Mouse (Mus musculus): ENCODE results near the gene Rasgrp2. TPM values are rescaled to one million over a fixed set of nuclear protein-coding genes. Genes with fewer than 3 reads are reported as not detected.

The Rasgrp2 gene
- total and polyA plus RNA-seq, 3 experiments = 176 to 233 TPM; not detected in 1

DNA sequence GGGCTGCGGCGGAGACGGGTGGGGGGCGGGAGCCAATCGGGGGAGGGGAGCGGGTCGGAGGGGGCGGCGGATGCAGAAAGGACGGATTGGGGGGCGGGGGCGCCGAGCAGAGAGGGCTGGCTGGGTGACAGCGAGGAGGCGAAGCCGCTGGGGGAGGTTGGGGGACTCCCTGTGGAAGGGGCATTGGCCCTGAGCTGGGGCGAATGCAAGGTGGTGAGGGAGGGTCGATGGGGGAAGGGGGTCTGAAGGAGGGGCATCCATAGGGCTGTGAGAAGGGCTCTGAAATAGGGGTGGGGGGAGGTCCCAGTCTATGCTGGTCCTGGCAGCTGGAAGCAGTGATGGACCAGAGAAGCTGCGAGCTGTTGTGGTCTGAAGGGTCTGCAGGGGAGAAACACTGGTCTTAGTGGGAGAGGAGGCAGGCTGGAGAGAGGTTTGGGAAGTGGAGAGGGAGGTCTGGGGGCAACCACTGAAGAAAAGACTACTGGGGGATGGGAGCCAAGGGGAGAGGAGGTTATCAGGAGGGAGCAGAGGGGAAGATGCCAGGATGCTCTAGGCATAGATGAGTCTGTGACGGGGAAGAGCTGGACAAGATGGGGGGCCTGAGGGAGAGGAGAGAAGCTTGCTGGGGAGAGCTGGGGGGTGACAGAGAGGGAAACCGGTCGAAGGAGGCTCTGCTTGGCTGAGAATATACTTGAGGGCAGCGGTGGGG is 20.0 kb downstream of the Rasgrp2 start:
- Histone ChIP-seq H3K27me3 (ENCODE audit: control insufficient read depth in 1 of 2, insufficient read depth in 2 of 2, low read length in 2 of 2) (no peaks in the 10 kb centered on the region), H3K4me1 (ENCODE audit: control insufficient read depth in 1 of 2, insufficient read depth in 2 of 2, low read length in 2 of 2) (no peaks in the 10 kb centered on the region), H3K27ac (ENCODE audit: control insufficient read depth, low read depth, low read length) (no peak overlapping the region), H3K36me3 (ENCODE audit: control insufficient read depth in 1 of 2, insufficient read depth in 2 of 2, low read length in 2 of 2) (no peaks in the 10 kb centered on the region), H3K79me2 (ENCODE audit: control insufficient read depth, insufficient read depth, low read length, poor library complexity) (no peaks in the 10 kb centered on the region), H3K4me3 (ENCODE audit: control insufficient read depth in 1 of 2, insufficient read depth in 1 of 2, low read depth in 2 of 2, low read length in 2 of 2) (no peak overlapping the region), H3K9me3 (replicated peaks; ENCODE audit: insufficient read depth, low read length) (no peaks in the 10 kb centered on the region), H3K9ac (ENCODE audit: control insufficient read depth, low read depth, low read length, poor library complexity, severe bottlenecking) (no peak overlapping the region)
- no peak for DNase-seq (ENCODE audit: low read depth, low spot score)
- TF ChIP-seq ZC3H11A (IDR thresholded peaks at IDR 0.05; ENCODE audit: low read depth, low read length) (no peak), E2F4 (IDR thresholded peaks at IDR 0.05; ENCODE audit: borderline replicate concordance, low read depth, low read length) (no peak), TAL1 (IDR thresholded peaks at IDR 0.05; ENCODE audit: low read length) (no peak), SIN3A (IDR thresholded peaks at IDR 0.05; ENCODE audit: low read length) (no peak), RAD21 (IDR thresholded peaks at IDR 0.05; ENCODE audit: low read depth, low read length) (no peak), POLR2AphosphoS5 (IDR thresholded peaks at IDR 0.05; ENCODE audit: borderline replicate concordance, low read depth, low read length) (no peak), POLR2AphosphoS2 (IDR thresholded peaks at IDR 0.05; ENCODE audit: low read length) (no peak), NELFE (IDR thresholded peaks at IDR 0.05; ENCODE audit: low read depth, low read length) (no peak), MAX (IDR thresholded peaks at IDR 0.05; ENCODE audit: low read length) (no peak), USF1 (IDR thresholded peaks at IDR 0.05; ENCODE audit: low read depth, low read length) (no peak), MYC (IDR thresholded peaks at IDR 0.05; ENCODE audit: low read depth, low read length) (no peak), MEF2A (IDR thresholded peaks at IDR 0.05; ENCODE audit: extremely low read depth, insufficient replicate concordance, low read depth, low read length, poor library complexity, severe bottlenecking) (no peak), HCFC1 (IDR thresholded peaks at IDR 0.05; ENCODE audit: low read depth, low read length) (no peak)

DNA sequence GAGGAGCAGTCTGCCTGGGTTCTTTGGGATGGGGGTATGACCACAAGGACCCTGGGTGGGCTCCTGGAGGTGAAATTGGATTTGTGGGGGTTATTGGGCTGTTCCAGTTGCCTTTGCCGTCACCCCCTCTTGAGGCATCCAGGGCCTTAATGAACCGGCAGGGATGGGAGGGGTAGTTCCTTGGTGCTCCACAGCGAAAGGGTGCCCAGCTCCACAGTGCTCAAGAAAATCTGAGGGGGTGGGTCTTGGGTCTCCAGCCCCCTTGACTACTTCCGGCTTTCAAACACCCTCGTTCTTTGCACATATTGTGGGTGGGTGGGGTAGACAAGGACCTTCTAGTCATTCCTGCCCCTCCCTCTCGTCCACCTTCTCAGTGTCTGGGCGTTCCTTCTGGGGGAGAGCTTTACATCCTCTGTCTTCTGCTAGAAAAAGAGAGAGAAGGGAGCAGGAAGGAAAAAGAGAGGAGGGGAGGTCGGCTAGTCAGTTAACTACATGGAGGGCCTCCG is 20.7 kb downstream of the Rasgrp2 start:
- H3K4me3 ChIP-seq (ENCODE audit: control insufficient read depth in 1 of 2, insufficient read depth in 1 of 2, low read depth in 2 of 2, low read length in 2 of 2) = no peak overlapping the region
- no peaks in the 10 kb centered on the region for H3K79me2 ChIP-seq (ENCODE audit: control insufficient read depth, insufficient read depth, low read length, poor library complexity)
- no peaks in the 10 kb centered on the region for H3K27me3 ChIP-seq (ENCODE audit: control insufficient read depth in 1 of 2, insufficient read depth in 2 of 2, low read length in 2 of 2)
- no peaks in the 10 kb centered on the region for H3K4me1 ChIP-seq (ENCODE audit: control insufficient read depth in 1 of 2, insufficient read depth in 2 of 2, low read length in 2 of 2)
- no peaks in the 10 kb centered on the region for H3K36me3 ChIP-seq (ENCODE audit: control insufficient read depth in 1 of 2, insufficient read depth in 2 of 2, low read length in 2 of 2)
- TF ChIP-seq CHD1 (IDR thresholded peaks at IDR 0.05; ENCODE audit: low read depth, low read length) (no peak), ZC3H11A (IDR thresholded peaks at IDR 0.05; ENCODE audit: low read depth, low read length) (no peak), RCOR1 (IDR thresholded peaks at IDR 0.05; ENCODE audit: low read depth, low read length) (no peak), BHLHE40 (IDR thresholded peaks at IDR 0.05; ENCODE audit: borderline replicate concordance, low read depth, low read length) (no peak), HCFC1 (IDR thresholded peaks at IDR 0.05; ENCODE audit: low read depth, low read length) (no peak), JUND (IDR thresholded peaks at IDR 0.05; ENCODE audit: low read depth, low read length) (no peak), ZKSCAN1 (IDR thresholded peaks at IDR 0.05; ENCODE audit: low read depth, low read length) (no peak), ETS1 (IDR thresholded peaks at IDR 0.05; ENCODE audit: low read depth, low read length) (no peak), CHD2 (IDR thresholded peaks at IDR 0.05; ENCODE audit: low read length) (no peak), MAFK (IDR thresholded peaks at IDR 0.05; ENCODE audit: borderline replicate concordance, low read depth, low read length) (no peak), SMC3 (IDR thresholded peaks at IDR 0.05; ENCODE audit: low read depth, low read length) (no peak), EP300 (IDR thresholded peaks at IDR 0.05; ENCODE audit: low read depth in 1 of 2, low read length in 2 of 2) (no peak), TBP (IDR thresholded peaks at IDR 0.05; ENCODE audit: low read depth, low read length) (no peak), POLR2AphosphoS2 (IDR thresholded peaks at IDR 0.05; ENCODE audit: low read length) (no peak), MAX (IDR thresholded peaks at IDR 0.05; ENCODE audit: low read length) (no peak), ZNF384 (IDR thresholded peaks at IDR 0.05; ENCODE audit: low read depth, low read length) (no peak), SIN3A (IDR thresholded peaks at IDR 0.05; ENCODE audit: low read length) (no peak), NRF1 (IDR thresholded peaks at IDR 0.05; ENCODE audit: insufficient read depth, low read depth, low read length, poor library complexity, severe bottlenecking) (no peak)
- no peaks in the 10 kb centered on the region for H3K9me3 ChIP-seq (replicated peaks; ENCODE audit: insufficient read depth, low read length)
- H3K9ac ChIP-seq (ENCODE audit: control insufficient read depth, low read depth, low read length, poor library complexity, severe bottlenecking) = no peak overlapping the region
- H3K27ac ChIP-seq (ENCODE audit: control insufficient read depth, low read depth, low read length) = no peak overlapping the region
- no peak for DNase-seq (ENCODE audit: low read depth, low spot score)
